Mouse (Mus musculus) forebrain, embryonic 14.5 days (tissue): Measurements from ENCODE around the gene Dync1i1. TPM values are rescaled to one million over a fixed set of nuclear protein-coding genes. Genes with fewer than 3 reads are reported as not detected.

ENCODE experiments used
- ATAC-seq: fragments of 200-750 bp; cut with Nextera tagmentation; 2 replicates; pipeline ENCODE4 v1.8.0; 2017; ENCODE audit warnings: mild to moderate bottlenecking, moderate library complexity
- DNase-seq: peaks from one replicate; pipeline ENCODE4 v3.0.0-alpha.2; 2015; ENCODE audit warnings: low spot score
- H3K27ac ChIP-seq: fragments of 300-500 bp; sonication (generic); 2 replicates; pipeline ENCODE4 v1.5.1; 2014; ENCODE audit warnings: low read depth, mild to moderate bottlenecking, control low read depth, low read length, moderate library complexity
- H3K27me3 ChIP-seq: fragments of 300-500 bp; sonication (generic); replicated peaks from 2 replicates; pipeline ENCODE4 v1.6.1; 2014; ENCODE audit warnings: low read length, control low read depth, mixed read lengths; ENCODE audit not compliant: control insufficient read depth, insufficient read depth
- H3K36me3 ChIP-seq: fragments of 300-500 bp; sonication (generic); 2 replicates; pipeline ENCODE4 v1.6.1; 2014; ENCODE audit warnings: low read length, control low read depth; ENCODE audit not compliant: control insufficient read depth, insufficient read depth
- H3K4me1 ChIP-seq: fragments of 300-500 bp; sonication (generic); 2 replicates; pipeline ENCODE4 v1.6.1; 2014; ENCODE audit warnings: antibody characterized with exemption, low read length, control low read depth; ENCODE audit not compliant: control insufficient read depth, insufficient read depth
- H3K4me2 ChIP-seq: fragments of 300-500 bp; sonication (generic); 2 replicates; pipeline ENCODE4 v1.6.1; 2014; ENCODE audit warnings: mild to moderate bottlenecking, control low read depth, low read length
- H3K4me3 ChIP-seq: fragments of 300-500 bp; sonication (generic); 2 replicates; pipeline ENCODE4 v1.5.1; 2014; ENCODE audit warnings: low read depth, low read length, control low read depth
- H3K9ac ChIP-seq: fragments of 300-500 bp; sonication (generic); 2 replicates; pipeline ENCODE4 v1.6.1; 2014; ENCODE audit warnings: mild to moderate bottlenecking, low read length, control low read depth, moderate library complexity
- H3K9me3 ChIP-seq: fragments of 300-500 bp; sonication (generic); replicated peaks from 2 replicates; pipeline ENCODE4 v1.6.1; 2016; ENCODE audit warnings: low read length, control low read depth, mixed read lengths; ENCODE audit not compliant: control insufficient read depth
- WGBS: fragments of 180-500 bp; shearing (Covaris S2); extraction: QIAGEN DNeasy Blood & Tissue Kit; methylation state at CpG from one replicate; pipeline ENCODE4 v1.1.7; 2014; 5-methylcytosine and 5-hydroxymethylcytosine counted together
- polyA plus RNA-seq: library from polyadenylated mRNA; unstranded; fragments of >200 nt; fragmentation: Nextera tagmentation; extraction: Ambion mirVana; gene quantifications from 2 replicates; pipeline ENCODE4 v1.2.1, GENCODE M21; 2014

Dync1i1 gene
- polyA plus RNA-seq, 1 experiment from 2014 or later, result 56.0 TPM

DNA sequence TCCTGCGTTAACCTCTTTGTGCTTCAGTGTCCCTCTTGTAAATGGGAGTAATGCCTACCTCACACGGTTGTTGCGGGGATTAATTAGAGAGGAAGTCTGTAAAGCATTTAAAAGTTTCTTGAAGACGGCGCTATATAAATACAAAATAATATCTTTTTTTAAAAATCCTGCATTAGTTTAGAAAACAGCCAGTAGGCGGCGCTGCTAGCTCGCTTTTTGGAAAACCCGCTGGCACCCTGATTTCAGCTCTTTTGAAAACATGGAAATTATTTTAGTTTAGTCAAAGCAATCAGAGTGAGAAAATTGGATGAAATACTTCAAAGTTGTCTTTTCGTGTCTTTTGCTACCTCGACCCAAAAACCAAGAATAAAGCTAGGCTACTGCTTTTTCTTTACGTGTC, 132.9 kb downstream of the Dync1i1 start:
- H3K36me3 ChIP-seq, result no peaks in the 10 kb centered on the region
- H3K4me1 ChIP-seq, result peaks cover 4% of the 10 kb centered on the region
- H3K4me2 ChIP-seq, result no peak overlapping the region
- peak; percentile 34; the same call in 1 of the 2 replicates for ATAC-seq
- no peaks in the 10 kb centered on the region for H3K27me3 ChIP-seq
- no peak overlapping the region for H3K4me3 ChIP-seq
- DNase-seq, result peak; percentile 78
- H3K9me3 ChIP-seq, result no peaks in the 10 kb centered on the region
- WGBS, result 14% methylated on average over 12 of the region's 12 CpGs
- no peak overlapping the region for H3K27ac ChIP-seq
- H3K9ac ChIP-seq, result no peak overlapping the region

DNA sequence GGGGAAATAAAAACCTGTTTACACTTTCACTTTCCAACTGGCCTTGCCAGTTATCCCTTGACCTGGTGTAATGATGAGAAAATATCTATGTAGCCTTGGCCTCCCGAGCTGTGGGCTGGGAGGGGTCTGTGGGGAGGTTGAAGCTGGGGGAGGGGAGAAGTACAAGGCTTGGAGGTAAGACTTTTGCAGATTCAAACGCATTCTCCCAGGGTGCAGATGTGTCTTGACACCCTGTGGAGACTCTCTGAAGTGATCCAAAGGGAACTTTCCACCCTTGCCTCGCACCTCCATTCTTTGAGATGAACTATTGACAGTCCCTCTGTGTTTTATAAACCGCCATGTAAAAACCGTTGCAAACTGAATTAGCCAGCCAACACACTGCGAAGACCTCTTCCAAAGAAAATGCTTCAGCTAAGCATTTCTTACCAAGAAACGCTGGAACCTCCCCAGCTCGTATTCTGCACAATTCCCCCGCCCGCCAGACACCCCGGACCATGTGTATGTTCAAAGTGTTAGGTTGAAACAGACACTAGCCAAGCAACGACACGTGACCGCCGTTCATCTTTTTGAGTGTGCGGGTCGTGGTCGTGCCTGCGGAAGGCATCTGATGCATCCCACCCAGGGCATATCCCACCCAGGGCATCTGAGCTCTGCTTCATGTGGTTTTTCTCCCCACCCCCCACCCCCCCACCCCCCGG, 133.6 kb downstream of the Dync1i1 start:
- H3K27me3 ChIP-seq, result no peaks in the 10 kb centered on the region
- H3K27ac ChIP-seq, result no peak overlapping the region
- 75% methylated on average over 20 of the region's 20 CpGs for WGBS
- H3K9ac ChIP-seq, result no peak overlapping the region
- H3K9me3 ChIP-seq, result no peaks in the 10 kb centered on the region
- ATAC-seq (peak; percentile 48; the same call in 1 of the 2 replicates), DNase-seq (no peak)
- no peak overlapping the region for H3K4me2 ChIP-seq
- H3K36me3 ChIP-seq, result no peaks in the 10 kb centered on the region
- H3K4me3 ChIP-seq, result no peak overlapping the region
- H3K4me1 ChIP-seq, result peaks cover 4% of the 10 kb centered on the region

- Histone ChIP-seq H3K9me3 (no peaks in the 10 kb centered on the region), H3K4me1 (peaks cover 4% of the 10 kb centered on the region), H3K9ac (no peak overlapping the region), H3K36me3 (no peaks in the 10 kb centered on the region), H3K27me3 (no peaks in the 10 kb centered on the region), H3K4me3 (no peak overlapping the region), H3K4me2 (no peak overlapping the region), H3K27ac (no peak overlapping the region)
- no peak for ATAC-seq
- 84% methylated on average over 8 of the region's 8 CpGs for WGBS
- DNase-seq, result no peak
These were observed 134.2 kb downstream of the Dync1i1 start for GRCm38 (mm10) chr6:5859630-5860029.

GRCm38 (mm10) chr6:5866091-5866490, 140.7 kb downstream of the Dync1i1 start:
- Histone ChIP-seq H3K27ac (no peak overlapping the region), H3K9ac (no peak overlapping the region), H3K27me3 (no peaks in the 10 kb centered on the region), H3K36me3 (no peaks in the 10 kb centered on the region), H3K4me3 (no peak overlapping the region), H3K4me1 (no peaks in the 10 kb centered on the region), H3K4me2 (no peak overlapping the region), H3K9me3 (no peaks in the 10 kb centered on the region)
- no peak for DNase-seq
- WGBS, result 86% methylated on average over 5 of the region's 5 CpGs
- no peak for ATAC-seq

GRCm38 (mm10) chr6:5867221-5867620, 141.8 kb downstream of the Dync1i1 start:
- DNase-seq (no peak), ATAC-seq (no peak)
- H3K9me3 ChIP-seq, result no peaks in the 10 kb centered on the region
- no peaks in the 10 kb centered on the region for H3K36me3 ChIP-seq
- H3K4me2 ChIP-seq, result no peak overlapping the region
- H3K4me3 ChIP-seq, result no peak overlapping the region
- 87% methylated on average over 4 of the region's 4 CpGs for WGBS
- H3K27me3 ChIP-seq, result no peaks in the 10 kb centered on the region
- H3K27ac ChIP-seq, result no peak overlapping the region
- no peaks in the 10 kb centered on the region for H3K4me1 ChIP-seq
- no peak overlapping the region for H3K9ac ChIP-seq

DNA sequence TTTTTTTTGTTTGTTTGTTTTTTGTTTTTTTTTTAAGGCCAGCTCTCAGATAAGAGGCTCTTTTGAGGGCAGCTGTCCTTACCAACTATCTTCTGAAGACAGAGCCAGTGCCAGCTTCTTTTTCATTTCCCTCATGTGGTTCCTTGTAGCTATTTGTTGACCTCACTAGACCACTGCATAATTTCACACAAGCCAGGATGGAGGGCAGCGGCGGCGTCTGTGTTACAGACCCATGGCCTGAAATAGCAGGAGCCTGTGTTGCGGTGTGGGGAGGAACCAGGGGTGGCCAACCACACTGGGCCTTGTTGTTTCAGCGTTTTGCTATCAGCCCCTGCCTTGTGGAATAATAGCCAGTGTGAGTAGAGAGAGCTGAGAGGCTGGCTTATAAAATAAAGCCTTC, 145.6 kb downstream of the Dync1i1 start:
- H3K4me2 ChIP-seq, result no peak overlapping the region
- ATAC-seq, result no peak
- no peaks in the 10 kb centered on the region for H3K9me3 ChIP-seq
- 86% methylated on average over 5 of the region's 5 CpGs for WGBS
- no peaks in the 10 kb centered on the region for H3K4me1 ChIP-seq
- H3K4me3 ChIP-seq, result no peak overlapping the region
- no peak for DNase-seq
- H3K36me3 ChIP-seq, result no peaks in the 10 kb centered on the region
- H3K27me3 ChIP-seq, result no peaks in the 10 kb centered on the region
- H3K27ac ChIP-seq, result no peak overlapping the region
- H3K9ac ChIP-seq, result no peak overlapping the region

DNA sequence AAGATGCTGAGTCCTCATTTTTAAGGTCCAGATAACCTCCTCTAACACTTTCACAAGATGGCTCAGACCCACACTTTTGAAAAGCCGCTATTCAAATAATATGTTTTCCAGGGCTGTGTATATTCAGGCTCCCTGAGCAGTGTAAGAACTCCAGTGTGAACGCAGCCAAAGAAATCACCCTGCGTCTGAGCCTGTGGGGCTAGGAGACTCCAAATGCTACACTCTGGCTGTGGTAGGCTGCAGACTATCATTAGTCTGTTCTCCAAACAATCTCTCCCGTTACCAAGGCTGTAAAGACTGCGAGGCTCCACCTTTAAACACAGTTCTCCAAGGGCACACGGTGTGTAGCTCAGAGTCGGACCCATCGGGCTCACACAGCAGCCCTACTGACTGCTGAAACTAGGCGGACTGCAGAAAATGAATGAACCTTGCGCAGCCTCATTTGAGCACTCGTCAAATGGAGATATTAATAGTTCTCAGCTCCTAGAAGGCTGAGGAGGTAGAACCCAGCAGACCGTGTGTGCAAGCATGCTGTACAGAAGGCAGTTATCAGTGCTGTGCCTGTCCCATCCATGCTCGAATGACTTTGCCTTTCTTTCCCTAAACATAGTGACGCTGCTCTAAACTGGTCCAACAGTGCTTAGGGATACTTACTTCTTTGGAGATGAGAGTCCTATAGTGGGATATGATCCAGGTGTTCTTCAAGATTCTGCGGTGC, 146.3 kb downstream of the Dync1i1 start:
- no peaks in the 10 kb centered on the region for H3K36me3 ChIP-seq
- no peak overlapping the region for H3K4me2 ChIP-seq
- H3K4me3 ChIP-seq, result no peak overlapping the region
- ATAC-seq (no peak), DNase-seq (no peak)
- no peak overlapping the region for H3K9ac ChIP-seq
- no peak overlapping the region for H3K27ac ChIP-seq
- H3K4me1 ChIP-seq, result no peaks in the 10 kb centered on the region
- WGBS, result 83% methylated on average over 15 of the region's 15 CpGs
- H3K27me3 ChIP-seq, result no peaks in the 10 kb centered on the region
- H3K9me3 ChIP-seq, result no peaks in the 10 kb centered on the region

- no peak overlapping the region for H3K4me2 ChIP-seq
- H3K36me3 ChIP-seq, result no peaks in the 10 kb centered on the region
- no peaks in the 10 kb centered on the region for H3K4me1 ChIP-seq
- H3K27me3 ChIP-seq, result no peaks in the 10 kb centered on the region
- no peak for DNase-seq
- ATAC-seq, result no peak
- no peaks in the 10 kb centered on the region for H3K9me3 ChIP-seq
- WGBS, result 93% methylated on average over 6 of the region's 6 CpGs
- H3K27ac ChIP-seq, result no peak overlapping the region
- H3K9ac ChIP-seq, result no peak overlapping the region
- no peak overlapping the region for H3K4me3 ChIP-seq
These were observed 163.9 kb downstream of the Dync1i1 start for GRCm38 (mm10) chr6:5889341-5889740.

DNA sequence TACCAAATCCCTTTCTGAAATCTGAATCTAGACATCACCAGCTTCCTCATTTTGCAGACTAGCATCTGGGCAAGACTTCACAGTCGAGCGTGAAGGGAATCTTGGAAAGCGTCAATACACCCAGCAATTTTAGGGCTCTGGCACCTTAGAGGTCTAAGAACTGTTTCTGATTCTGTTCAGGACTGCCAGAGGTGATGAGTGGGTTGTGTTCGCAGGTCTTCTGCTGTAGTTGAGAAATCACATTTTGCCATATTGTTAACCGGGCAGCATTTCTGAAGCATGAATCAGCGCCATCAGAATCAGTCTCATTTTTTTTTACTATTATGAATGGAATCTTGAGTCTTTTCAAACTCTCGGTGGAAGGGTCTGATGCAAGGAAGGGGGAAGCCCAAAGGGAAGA, 185.9 kb downstream of the Dync1i1 start:
- ATAC-seq (no peak), DNase-seq (no peak)
- H3K9me3 ChIP-seq, result no peaks in the 10 kb centered on the region
- H3K36me3 ChIP-seq, result no peaks in the 10 kb centered on the region
- H3K4me2 ChIP-seq, result no peak overlapping the region
- no peaks in the 10 kb centered on the region for H3K27me3 ChIP-seq
- no peak overlapping the region for H3K4me3 ChIP-seq
- WGBS, result 79% methylated on average over 7 of the region's 7 CpGs
- no peaks in the 10 kb centered on the region for H3K4me1 ChIP-seq
- H3K27ac ChIP-seq, result no peak overlapping the region
- H3K9ac ChIP-seq, result no peak overlapping the region
